Mouse (Mus musculus): Measurements from ENCODE around the gene Zpbp.

GRCm38 (mm10) chr11:11455037-11455436 is 7.2 kb downstream of the Zpbp start:
- TF ChIP-seq CTCF (conservative IDR thresholded peaks at IDR 0.05; ENCODE audit: insufficient read depth, insufficient read length, low read depth, low read length) (no peak), POLR2A (IDR thresholded peaks at IDR 0.05; ENCODE audit: low read depth, low read length) (no peak)
